Mouse (Mus musculus) naive thymus-derived CD4-positive, alpha-beta T cell, adult 2 months (primary cell): ENCODE measurements around the gene Reln.

Source experiments
- DNase-seq: peaks from one replicate; pipeline ENCODE4 v3.0.0-alpha.2; 2011; ENCODE audit warnings: low read depth

Gene Reln

DNA sequence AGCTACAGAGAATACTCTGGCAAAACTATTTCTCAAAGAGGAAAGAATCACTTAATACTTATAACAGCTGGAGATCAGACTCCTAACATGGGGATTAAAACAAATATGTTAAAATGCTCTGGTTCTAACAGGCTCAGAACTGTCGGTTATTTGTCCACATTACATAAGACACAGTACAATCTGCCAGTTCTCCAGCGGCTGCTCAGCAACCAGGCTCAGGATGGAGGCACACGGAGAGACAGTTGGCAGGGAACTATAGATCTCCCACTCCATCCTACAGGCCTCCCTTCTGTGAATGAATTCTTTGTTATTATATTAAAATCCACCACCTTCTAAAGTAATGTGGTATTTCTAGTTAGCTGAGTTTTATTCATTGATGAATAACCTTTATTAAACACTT lies 37.4 kb downstream of the Reln start:
- no peak for DNase-seq

DNA sequence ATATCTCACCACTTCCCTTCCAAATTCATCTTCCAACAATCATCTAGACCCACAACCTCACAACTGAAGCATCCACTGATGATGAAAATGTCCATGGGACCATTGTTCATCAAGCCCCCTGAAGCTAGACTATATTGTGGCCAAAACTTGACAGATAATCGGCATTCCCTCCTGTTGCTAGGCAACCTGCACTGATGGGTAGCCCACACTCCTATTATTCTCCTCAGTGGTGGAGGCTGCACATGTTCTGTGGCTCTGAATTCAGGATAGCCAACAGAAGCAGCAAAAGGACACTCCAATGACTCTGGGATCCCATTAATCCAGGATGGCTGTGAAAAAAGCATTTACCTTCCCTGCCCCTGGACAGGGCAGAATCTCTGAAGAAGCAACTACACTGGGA lies 40.8 kb downstream of the Reln start:
- DNase-seq, result no peak

DNA sequence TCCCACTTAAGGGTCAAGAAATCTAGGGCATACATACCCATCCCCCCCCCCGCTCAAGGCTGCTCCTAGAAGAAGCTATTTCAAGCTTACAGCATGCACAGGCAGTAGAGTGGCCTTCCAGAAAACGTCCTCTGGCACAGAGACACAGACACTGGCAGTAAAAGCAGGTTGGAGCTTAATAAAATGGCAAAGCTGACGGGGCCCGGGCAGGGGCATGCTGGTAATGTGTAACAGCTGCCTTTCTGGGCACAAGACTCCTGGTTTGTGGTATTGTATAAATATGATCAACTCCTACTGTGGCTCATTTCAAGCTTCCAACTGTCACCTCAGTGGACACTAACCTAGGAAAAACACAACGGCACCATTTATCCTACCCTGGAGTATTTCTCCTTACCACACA lies 42.2 kb downstream of the Reln start:
- no peak for DNase-seq

GRCm38 (mm10) chr5:22300788-22301187 lies 43.7 kb downstream of the Reln start:
- DNase-seq, result no peak

DNA sequence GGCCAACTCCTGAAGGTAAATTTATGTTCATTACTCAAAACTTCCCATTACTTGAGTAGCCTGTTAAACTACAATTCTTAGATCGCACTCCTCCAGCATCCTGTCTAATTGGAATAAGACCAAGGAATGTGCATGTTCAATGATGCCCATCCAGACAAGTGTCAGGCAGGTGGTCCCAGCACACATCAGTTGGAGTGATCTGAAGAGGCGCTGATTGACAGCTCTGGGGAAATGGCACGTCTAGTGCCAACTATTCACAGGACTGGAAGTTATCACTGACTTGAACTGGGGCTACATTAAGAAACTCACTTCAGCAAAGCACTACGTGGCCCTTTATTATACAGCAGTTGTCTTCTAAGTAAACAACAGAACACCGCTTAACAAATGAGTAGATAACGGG lies 44.5 kb downstream of the Reln start:
- no peak for DNase-seq

DNA sequence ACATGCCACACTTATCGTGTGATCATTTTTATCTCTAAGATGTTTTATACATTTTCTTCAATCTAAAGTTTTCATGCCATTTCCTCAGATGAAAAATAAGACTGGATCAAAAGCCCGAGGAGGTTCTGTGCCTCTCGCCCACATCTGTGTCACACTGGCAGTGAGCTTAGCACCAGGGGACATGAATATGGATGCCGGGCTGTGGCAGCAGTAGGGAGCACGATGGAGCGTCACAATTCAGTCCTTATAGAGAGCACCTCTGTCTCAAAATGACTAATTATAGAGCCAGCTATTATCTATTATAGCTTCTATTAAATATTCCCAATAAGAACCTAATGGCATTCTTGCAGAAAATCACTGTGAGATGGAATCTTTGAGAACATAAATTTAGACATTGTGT lies 49.3 kb downstream of the Reln start:
- DNase-seq, result no peak

DNA sequence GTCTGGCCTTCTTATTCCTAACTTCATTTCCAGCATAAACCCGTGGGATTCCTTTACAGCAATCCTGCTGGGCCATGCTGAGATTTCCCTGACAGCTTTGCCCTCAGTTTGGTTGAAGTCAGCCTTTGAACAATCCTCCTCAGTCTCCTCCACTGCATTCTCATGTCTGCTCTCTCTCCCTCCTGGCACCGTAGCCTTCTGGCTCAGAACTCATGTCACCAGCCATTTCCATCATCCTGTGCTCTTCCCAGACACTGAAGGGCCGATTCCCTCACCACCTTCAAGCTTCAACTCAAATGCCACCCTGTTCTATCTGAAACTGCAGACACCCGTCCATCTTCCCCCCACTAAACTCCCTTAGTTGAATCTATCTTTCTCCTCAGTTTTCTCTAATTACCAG lies 53.1 kb downstream of the Reln start:
- no peak for DNase-seq

DNA sequence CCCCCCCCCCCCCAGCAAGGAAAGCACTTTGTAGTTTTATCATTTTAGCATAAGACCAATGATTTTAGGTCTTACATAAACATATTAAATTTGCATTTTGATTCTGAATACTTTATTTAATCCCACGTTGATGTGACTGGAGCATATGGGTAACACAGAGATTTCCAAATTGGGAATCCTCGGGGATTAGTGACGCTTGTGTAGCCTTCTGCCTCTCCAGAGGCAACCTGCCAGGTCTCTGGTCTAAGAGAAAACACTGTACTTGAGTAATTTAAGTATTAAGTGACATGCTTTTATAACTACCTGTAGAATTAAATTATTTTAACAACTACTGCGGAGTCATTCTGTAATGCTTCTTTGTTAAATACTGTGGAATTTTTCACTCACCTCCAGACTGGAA lies 59.1 kb downstream of the Reln start:
- DNase-seq, result no peak

DNA sequence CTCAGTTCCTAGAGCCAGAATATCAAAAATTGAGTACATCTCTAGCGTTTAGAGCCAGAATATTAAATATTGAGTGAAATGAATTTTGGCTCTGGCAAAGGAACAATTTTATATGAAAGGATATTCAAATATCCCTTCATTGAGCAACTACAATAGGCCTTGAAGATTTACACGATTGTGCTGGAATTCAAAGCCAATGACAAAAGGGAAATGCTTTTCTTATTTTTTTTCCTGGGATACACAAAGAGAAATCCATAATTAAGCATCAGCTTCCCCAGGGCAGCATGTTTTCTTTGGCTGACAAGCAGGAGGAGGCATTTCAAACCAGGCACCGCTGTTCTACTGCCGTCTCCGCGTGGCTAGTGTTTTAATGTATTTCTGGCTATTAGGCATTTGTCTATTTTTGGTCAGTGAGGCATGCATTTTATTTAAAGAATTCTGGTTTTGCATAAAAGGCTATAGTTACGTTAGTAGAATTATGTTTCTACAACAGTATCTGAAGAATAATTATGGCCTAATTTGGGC lies 62.3 kb downstream of the Reln start:
- no peak for DNase-seq

DNA sequence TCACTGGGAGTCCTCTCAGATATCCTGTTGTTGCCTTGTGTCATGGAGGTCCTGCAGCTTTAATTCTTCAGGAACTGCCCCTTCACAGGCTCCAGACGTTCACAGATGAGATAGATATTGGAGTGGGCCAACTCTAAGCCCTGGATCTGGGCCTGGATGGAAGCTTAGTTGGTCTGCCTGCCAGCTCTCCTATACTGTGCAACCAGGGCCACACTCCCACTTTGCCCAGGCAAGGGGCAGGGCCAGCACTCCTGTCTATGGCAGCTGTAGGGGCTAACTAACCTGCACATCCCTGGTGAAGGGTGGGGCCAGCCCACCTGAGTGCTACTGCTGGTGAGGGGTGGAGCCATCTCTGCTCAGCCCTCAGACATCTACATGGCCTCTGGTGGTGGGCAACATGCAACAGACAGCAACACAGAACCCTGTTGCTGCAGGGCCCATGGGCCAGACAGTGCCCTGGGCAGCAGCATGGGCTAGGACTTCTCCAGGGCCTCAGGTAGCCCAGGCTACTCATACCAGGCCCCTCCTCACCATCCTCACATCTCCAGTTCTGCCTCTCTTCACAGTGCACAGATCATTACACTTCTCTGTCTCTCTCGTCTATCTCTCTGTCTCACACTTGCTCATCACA lies 63.9 kb downstream of the Reln start:
- no peak for DNase-seq

DNA sequence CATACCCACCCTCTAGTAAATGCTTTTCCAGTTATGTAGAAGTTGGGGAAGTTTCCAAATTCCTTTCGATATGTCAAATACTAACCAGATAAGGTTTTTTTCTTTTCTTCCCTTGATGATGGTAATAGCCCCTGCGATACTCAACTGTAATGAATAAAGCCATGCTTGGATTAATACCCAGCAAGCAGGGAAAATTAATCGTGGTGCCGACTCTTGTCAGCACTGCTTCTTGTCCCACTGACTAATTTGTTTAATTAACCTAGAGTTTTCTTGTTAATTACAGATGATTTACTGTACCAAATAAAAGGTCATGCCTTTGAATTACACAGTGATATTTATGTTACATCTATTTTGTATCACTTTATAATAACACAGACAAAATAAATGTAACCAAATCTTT lies 65.3 kb downstream of the Reln start:
- DNase-seq, result no peak

DNA sequence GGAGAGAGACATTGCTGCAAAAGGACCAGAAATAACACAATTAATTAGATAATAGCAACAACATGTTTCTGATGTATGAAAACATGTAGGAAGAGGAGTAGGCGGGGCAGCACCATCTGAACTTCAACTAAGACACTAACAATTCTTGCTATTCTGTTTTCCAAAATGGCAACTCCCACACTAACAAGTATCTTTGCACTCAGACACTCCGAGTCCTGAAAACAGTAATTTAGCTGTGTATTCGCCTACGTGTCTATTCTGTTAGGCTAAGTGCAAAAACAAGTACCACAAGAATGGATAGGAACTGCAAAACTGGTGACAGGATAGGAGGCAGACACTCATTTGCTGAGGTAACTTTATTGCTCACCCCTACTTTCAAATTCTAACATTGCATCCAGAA lies 70.4 kb downstream of the Reln start:
- DNase-seq, result no peak

DNA sequence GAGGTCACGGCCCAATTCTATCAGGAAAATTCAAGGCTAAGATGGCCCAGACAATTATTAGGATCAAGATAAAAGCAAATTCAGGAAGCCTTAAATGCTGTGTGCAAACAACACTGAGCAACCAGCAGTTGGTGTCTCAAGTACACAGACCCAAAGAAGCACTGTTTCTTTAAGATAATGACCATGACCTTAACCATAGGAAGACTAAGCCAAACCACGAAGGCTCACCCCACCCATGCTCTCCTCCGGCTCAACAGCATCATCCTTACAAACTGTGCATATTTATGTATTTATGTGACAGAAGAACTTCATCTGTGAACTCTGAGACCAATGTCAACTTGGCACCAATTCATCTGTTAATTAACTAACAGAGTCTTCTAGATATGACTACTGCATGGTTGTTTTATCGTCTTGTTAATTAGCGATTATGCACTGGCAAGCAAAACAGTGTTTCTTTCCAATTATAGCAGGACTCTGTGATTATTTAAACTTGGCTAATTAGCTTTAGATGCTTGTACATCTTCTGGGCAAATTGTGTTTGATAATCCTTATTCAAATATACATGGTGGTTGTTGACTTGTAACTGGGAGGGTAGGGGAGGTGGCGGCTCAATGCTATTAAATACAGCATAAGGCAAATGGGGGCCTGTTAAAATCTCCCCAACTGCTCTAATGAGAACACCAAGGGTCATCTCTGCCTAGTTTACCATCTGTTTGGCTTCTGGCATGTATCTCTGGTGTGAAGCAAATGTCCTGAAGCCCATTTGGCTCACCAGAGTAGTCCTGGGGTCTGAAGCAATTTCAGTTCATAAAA lies 77.8 kb downstream of the Reln start:
- no peak for DNase-seq

DNA sequence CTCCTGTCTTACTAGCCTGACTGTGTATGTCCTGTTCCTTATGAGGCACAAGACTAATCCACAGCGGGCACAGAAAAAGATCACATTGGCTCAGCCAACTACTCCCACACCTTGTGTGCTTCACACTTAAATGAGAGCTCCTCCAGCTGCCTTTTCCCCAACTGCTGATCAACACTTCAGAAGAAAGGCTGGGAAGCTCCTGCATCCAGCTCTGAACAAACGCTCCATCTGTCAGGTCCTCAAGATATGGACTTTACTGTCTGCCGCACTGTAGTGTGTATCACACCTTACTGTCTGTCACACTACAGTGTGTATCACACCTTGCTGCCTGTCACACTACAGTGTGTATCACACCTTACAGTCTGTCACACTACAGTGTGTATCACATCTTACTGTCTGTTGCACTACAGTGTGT lies 82.1 kb downstream of the Reln start:
- DNase-seq, result no peak

- DNase-seq, result no peak
Measured at GRCm38 (mm10) chr5:22255346-22255745, 89.2 kb downstream of the Reln start.

- no peak for DNase-seq
Measured at GRCm38 (mm10) chr5:22253910-22254309, 90.6 kb downstream of the Reln start.

- DNase-seq, result no peak
Measured at GRCm38 (mm10) chr5:22253318-22253717, 91.2 kb downstream of the Reln start.

- DNase-seq, result no peak
Measured at GRCm38 (mm10) chr5:22247850-22248249, 96.7 kb downstream of the Reln start.

- no peak for DNase-seq
Measured at GRCm38 (mm10) chr5:22245056-22245455, 99.4 kb downstream of the Reln start.

DNA sequence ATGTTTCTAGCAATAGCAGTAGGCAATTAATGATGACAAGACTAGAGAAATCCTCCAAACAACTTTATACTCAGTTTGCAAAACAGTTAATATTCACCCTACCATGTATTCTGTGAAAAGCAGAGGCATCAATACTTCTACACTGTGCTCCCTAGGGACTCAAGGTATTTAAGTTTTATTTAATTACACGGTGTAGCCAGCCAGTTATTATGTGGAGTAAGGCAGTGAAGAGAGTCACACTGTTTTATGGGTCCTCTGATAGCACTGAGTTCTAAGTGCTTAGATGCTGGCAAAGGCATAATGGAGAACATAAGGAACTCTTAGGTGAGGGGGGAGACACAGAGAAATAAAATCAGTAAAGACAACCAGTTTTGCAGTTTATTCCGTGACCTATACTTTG lies 101.0 kb downstream of the Reln start:
- DNase-seq, result no peak

- DNase-seq, result no peak
Measured at GRCm38 (mm10) chr5:22241560-22241959, 102.9 kb downstream of the Reln start.

- DNase-seq, result no peak
Measured at GRCm38 (mm10) chr5:22236801-22237200, 107.7 kb downstream of the Reln start.

DNA sequence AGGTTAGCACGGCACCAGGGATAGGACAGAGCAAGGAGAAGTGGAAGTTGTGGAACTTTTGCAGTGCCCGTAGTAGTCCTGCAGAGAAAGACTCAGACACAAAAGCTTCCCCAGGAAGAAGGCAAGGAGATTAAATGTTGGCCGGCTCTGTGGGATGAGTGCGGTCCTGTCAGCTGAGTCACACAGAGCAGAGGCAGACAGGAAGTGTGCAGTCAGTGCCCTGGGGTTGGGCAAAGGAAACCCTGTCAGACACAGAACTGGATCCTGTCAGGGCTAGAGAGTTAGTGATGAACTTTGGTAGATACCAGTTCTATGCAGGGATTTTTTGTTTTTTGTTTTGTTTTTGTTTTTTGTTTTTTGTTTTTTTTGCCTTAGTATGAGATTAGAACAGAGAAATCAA lies 120.0 kb downstream of the Reln start:
- DNase-seq, result no peak

DNA sequence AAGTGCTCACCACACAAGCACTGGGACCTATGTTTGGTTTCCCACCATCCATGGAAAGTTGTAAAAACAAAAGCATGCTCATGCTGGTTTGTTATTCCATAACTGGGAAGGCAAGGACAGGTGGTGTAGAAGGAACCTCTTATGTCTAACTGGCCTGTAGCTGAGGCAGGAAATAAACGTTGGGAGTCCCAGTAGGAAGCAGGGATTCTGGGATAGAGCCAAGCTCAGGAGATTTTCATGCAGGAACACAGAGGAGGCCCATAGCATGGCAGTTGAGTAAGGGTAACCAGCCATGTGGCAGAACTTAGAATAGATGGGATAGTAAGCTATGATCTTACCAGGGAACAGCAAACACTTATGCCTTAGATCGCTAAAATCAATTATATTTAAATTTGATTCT lies 120.6 kb downstream of the Reln start:
- DNase-seq, result no peak
